Mouse (Mus musculus) heart, embryonic 14.5 days (tissue): Measurements from ENCODE around the gene Vwf. TPM values are rescaled to one million over a fixed set of nuclear protein-coding genes. Genes with fewer than 3 reads are reported as not detected.

Experiments
- ATAC-seq: fragments of 200-750 bp; cut with Nextera tagmentation; 2 replicates; pipeline ENCODE4 v1.8.0; 2017; ENCODE audit warnings: low read depth, moderate TSS enrichment; ENCODE audit not compliant: insufficient number of reproducible peaks, insufficient read depth, low FRiP score
- H3K27ac ChIP-seq, 2 experiments: fragments of 200-500 bp in 1 of 2; fragments of 300-500 bp in 1 of 2; sonication (generic) in 1 of 2; replicated peaks in 1 of 2; 2 replicates each; pipeline ENCODE4 v1.5.1; 2012 to 2014; ENCODE audit warnings: low read depth in 2 of 2, low read length in 2 of 2, control low read depth in 1 of 2, mild to moderate bottlenecking in 1 of 2, mixed read lengths in 1 of 2; ENCODE audit not compliant: control insufficient read depth in 1 of 2, insufficient read depth in 1 of 2
- H3K27me3 ChIP-seq: fragments of 300-500 bp; sonication (generic); 2 replicates; pipeline ENCODE4 v1.6.1; 2014; ENCODE audit warnings: mild to moderate bottlenecking, low read length, control low read depth; ENCODE audit not compliant: control insufficient read depth, insufficient read depth
- H3K36me3 ChIP-seq: fragments of 300-500 bp; sonication (generic); 2 replicates; pipeline ENCODE4 v1.6.1; 2014; ENCODE audit warnings: mild to moderate bottlenecking, control low read depth, low read length, mixed read lengths; ENCODE audit not compliant: control insufficient read depth, insufficient read depth
- H3K4me1 ChIP-seq, 2 experiments: fragments of 200-500 bp in 1 of 2; fragments of 300-500 bp in 1 of 2; sonication (generic) in 1 of 2; 2 replicates each; pipeline ENCODE4 v1.6.1; 2012 to 2014; ENCODE audit warnings: low read length in 2 of 2, control low read depth in 1 of 2, mixed read lengths in 1 of 2; ENCODE audit not compliant: control insufficient read depth in 2 of 2, insufficient read depth in 2 of 2
- H3K4me2 ChIP-seq: fragments of 300-500 bp; sonication (generic); 2 replicates; pipeline ENCODE4 v1.6.1; 2014; ENCODE audit warnings: mild to moderate bottlenecking, low read length
- H3K4me3 ChIP-seq, 2 experiments: fragments of 200-500 bp in 1 of 2; fragments of 300-500 bp in 1 of 2; sonication (generic) in 1 of 2; 2 replicates each; pipeline ENCODE4 v1.5.1; 2012 to 2014; ENCODE audit warnings: low read length in 2 of 2, mild to moderate bottlenecking in 2 of 2, control low read depth in 1 of 2, low read depth in 1 of 2, moderate library complexity in 1 of 2; ENCODE audit not compliant: control insufficient read depth in 1 of 2, insufficient read depth in 1 of 2
- H3K9ac ChIP-seq: fragments of 300-500 bp; sonication (generic); 2 replicates; pipeline ENCODE4 v1.6.1; 2014; ENCODE audit warnings: mild to moderate bottlenecking, low read length
- H3K9me3 ChIP-seq: fragments of 300-500 bp; sonication (generic); 2 replicates; pipeline ENCODE4 v1.6.1; 2016; ENCODE audit warnings: low read length, control low read depth; ENCODE audit not compliant: control insufficient read depth
- WGBS: fragments of 180-500 bp; shearing (Covaris S2); extraction: QIAGEN DNeasy Blood & Tissue Kit; methylation state at CpG from one replicate; pipeline ENCODE4 v1.1.7; 2014; 5-methylcytosine and 5-hydroxymethylcytosine counted together
- polyA plus RNA-seq: library from polyadenylated mRNA; unstranded; fragments of >200 nt; fragmentation: Nextera tagmentation; extraction: Ambion mirVana; gene quantifications from 2 replicates; pipeline ENCODE4 v1.2.1, GENCODE M21; 2014

The Vwf gene
- polyA plus RNA-seq, 1 experiment from 2014 or later = 27.9 TPM

DNA sequence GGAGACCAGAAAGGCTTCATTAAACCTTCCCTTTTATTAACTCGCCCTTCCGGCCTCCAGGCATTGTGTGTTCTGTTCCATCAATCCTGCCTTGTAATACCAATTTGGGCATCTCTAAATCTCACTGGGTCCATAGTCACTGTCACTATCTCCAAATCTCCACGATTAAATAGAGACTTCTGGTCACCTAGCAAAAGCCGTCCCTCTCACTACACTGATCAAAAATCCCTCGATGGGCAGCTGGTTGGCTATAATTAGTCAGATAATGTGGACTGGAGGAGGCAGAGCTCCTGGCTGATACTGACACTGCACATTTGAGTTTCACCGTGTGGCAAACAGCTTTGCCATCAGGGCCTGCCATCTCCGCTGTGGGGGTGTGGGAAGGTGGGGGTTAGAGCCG, 42.5 kb downstream of the Vwf start:
- Histone ChIP-seq H3K9ac (no peak overlapping the region), H3K4me2 (no peak overlapping the region), H3K9me3 (no peaks in the 10 kb centered on the region), H3K4me3 (no peak overlapping the region), H3K36me3 (no peaks in the 10 kb centered on the region), H3K27ac (no peak overlapping the region), H3K27me3 (peaks cover 11% of the 10 kb centered on the region), H3K4me1 (no peaks in the 10 kb centered on the region)
- no peak for ATAC-seq
- 64% methylated on average over 8 of the region's 8 CpGs for WGBS

GRCm38 (mm10) chr6:125590056-125590455, 43.5 kb downstream of the Vwf start:
- no peak for ATAC-seq
- Histone ChIP-seq H3K4me1 (no peaks in the 10 kb centered on the region), H3K9ac (no peak overlapping the region), H3K27ac (no peak overlapping the region), H3K4me3 (no peak overlapping the region), H3K27me3 (peaks cover 11% of the 10 kb centered on the region), H3K4me2 (no peak overlapping the region), H3K36me3 (no peaks in the 10 kb centered on the region), H3K9me3 (no peaks in the 10 kb centered on the region)
- WGBS = 79% methylated on average over 7 of the region's 7 CpGs

DNA sequence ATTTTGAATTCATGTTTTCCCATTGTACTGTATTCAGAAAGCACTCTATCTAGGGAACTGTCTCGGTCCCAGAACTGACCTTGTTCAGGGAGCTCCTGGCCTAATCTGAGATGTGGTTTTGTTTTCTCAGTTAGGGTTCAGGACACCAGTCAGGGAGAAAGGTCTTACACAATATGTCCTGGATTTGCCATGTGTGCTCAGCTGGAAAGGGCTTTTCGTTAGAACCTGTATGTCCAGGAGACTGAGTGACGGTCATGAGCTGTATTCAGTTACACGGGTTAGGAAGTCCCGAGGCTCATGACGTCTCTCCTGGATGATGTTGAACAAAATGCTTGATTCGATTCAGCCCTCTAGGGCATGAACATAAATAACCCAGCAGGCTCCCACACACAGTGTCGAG, 43.9 kb downstream of the Vwf start:
- Histone ChIP-seq H3K27me3 (peaks cover 11% of the 10 kb centered on the region), H3K9me3 (no peaks in the 10 kb centered on the region), H3K4me1 (no peaks in the 10 kb centered on the region), H3K4me2 (no peak overlapping the region), H3K36me3 (no peaks in the 10 kb centered on the region), H3K27ac (no peak overlapping the region), H3K9ac (no peak overlapping the region), H3K4me3 (no peak overlapping the region)
- no peak for ATAC-seq
- WGBS = 78% methylated on average over 8 of the region's 8 CpGs

DNA sequence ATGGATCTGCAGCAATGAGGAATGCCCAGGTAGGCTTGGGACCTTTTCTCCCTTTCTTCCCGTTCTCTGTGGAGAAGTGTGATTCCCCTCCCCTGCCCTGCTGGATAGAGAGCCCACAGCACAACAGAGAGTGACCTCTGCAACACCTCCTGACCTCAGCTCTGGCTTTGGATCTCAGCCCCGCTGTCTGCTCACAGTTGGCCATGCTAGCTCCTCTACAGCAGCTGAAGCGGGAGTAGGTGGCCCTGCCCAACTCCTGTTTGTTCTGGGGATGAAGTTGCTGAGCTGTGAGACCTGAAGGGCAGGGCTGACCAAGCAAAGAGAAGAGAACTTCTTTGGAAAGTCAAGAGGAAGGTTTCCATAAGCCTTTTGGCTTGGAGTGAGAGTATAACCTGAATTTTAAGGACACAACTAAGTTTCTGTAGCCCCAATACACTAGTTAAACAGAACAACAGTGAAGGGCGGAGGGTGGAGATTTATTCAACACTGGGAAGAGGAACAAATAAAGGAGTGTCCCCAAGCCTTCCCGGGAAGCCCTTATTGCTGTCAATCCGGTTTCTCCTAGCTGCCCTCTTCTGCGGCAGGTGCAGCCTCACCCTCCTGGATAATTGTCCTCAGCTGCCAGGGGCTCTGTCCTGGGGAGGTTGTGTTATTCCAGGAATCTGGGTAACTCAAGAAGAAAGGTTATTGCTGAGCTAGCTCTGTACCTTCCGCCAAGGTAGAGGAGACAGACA, 45.2 kb downstream of the Vwf start:
- H3K4me1 ChIP-seq = no peaks in the 10 kb centered on the region; a peak in 1 of 4 replicates
- 68% methylated on average over 8 of the region's 8 CpGs for WGBS
- H3K36me3 ChIP-seq = no peaks in the 10 kb centered on the region
- H3K27me3 ChIP-seq = peaks cover 11% of the 10 kb centered on the region
- no peak for ATAC-seq
- no peak overlapping the region for H3K4me2 ChIP-seq
- no peak overlapping the region for H3K4me3 ChIP-seq
- no peak overlapping the region for H3K27ac ChIP-seq
- no peaks in the 10 kb centered on the region for H3K9me3 ChIP-seq
- no peak overlapping the region for H3K9ac ChIP-seq

DNA sequence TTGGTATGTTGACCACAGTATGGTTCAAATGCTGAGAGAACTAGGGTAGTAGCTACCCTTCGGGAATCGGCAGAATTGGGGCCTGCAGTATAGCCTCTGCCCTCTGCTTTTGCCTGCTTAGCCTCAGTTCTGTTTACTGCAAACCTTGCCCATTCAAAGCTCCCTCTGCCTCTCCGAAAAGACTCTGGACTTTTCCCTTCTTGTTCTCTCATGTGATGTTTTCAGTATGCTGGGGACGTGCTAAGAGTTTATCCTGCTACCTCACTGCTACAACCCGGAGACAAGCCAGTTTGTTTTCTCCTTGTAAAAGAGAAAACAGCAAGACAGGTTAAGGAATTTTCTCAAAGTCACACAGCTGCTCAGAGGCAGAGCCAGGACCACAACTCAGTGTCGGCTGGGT, 46.0 kb downstream of the Vwf start:
- 88% methylated on average over 6 of the region's 6 CpGs for whole genome bisulfite sequencing
- H3K27me3 ChIP-seq = peaks cover 11% of the 10 kb centered on the region
- no peak overlapping the region for H3K27ac ChIP-seq
- H3K4me1 ChIP-seq = no peaks in the 10 kb centered on the region; a peak in 1 of 4 replicates
- H3K4me3 ChIP-seq = no peak overlapping the region
- H3K36me3 ChIP-seq = no peaks in the 10 kb centered on the region
- no peak overlapping the region for H3K4me2 ChIP-seq
- no peak for ATAC-seq
- H3K9ac ChIP-seq = no peak overlapping the region
- no peaks in the 10 kb centered on the region for H3K9me3 ChIP-seq

DNA sequence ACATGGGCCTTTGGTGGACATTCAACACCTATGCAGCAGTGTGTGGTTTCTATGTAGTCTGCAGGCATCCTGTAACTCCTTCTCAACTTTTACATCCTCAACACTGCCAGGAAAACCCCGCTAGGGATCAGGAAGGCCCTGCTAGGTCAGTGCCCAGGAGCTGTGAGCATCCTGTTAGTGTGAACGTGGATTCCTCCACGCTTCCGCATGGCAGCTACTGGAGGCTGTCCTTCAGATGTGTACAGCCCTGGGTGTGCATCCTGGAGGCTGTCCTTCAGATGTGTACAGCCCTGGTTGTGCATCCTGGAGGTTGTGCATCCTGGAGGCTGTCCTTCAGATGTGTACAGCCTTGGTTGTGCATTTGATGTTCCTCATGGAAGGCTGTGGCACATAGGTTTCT, 47.7 kb downstream of the Vwf start:
- Histone ChIP-seq H3K9ac (no peak overlapping the region), H3K27ac (no peak overlapping the region), H3K4me2 (no peak overlapping the region), H3K36me3 (no peaks in the 10 kb centered on the region), H3K4me3 (no peak overlapping the region), H3K4me1 (no peaks in the 10 kb centered on the region; a peak in 1 of 4 replicates), H3K9me3 (no peaks in the 10 kb centered on the region), H3K27me3 (peaks cover 11% of the 10 kb centered on the region)
- no peak for ATAC-seq
- WGBS = 91% methylated on average over 4 of the region's 4 CpGs

GRCm38 (mm10) chr6:125594825-125595224, 48.3 kb downstream of the Vwf start:
- no peak for ATAC-seq
- Histone ChIP-seq H3K27ac (no peak overlapping the region), H3K4me2 (no peak overlapping the region), H3K9ac (no peak overlapping the region), H3K36me3 (no peaks in the 10 kb centered on the region), H3K9me3 (no peaks in the 10 kb centered on the region), H3K27me3 (peaks cover 6% of the 10 kb centered on the region), H3K4me3 (no peak overlapping the region), H3K4me1 (no peaks in the 10 kb centered on the region; a peak in 1 of 4 replicates)
- 50% methylated on average over 4 of the region's 4 CpGs for WGBS
